Mouse (Mus musculus): ENCODE data around the gene Kcnma1.

GRCm38 (mm10) chr14:23959061-23959460 is 55.2 kb downstream of the Kcnma1 start:
- TF ChIP-seq POLR2A (IDR thresholded peaks at IDR 0.05; ENCODE audit: control insufficient read depth, extremely low read depth, insufficient read depth, low read length, poor library complexity) (no peak), CTCF (IDR thresholded peaks at IDR 0.05; ENCODE audit: borderline replicate concordance, control insufficient read depth, extremely low read depth, insufficient read depth, low read length, poor library complexity) (no peak)
